Mouse (Mus musculus) G1E (cell line): Measurements from ENCODE around the gene Olfr815. TPM values are rescaled to one million over a fixed set of nuclear protein-coding genes. Genes with fewer than 3 reads are reported as not detected.
"Not testable (repeated sequence)": the region's sequence is repeated elsewhere in the genome, so short reads cannot be mapped to it uniquely, and the experiment has no call there.

Experiments
- ATAC-seq: 2 replicates; pipeline ENCODE4 v1.8.0; 2016; ENCODE audit warnings: mild to moderate bottlenecking; ENCODE audit not compliant: insufficient number of reproducible peaks, poor library complexity, low FRiP score, severe bottlenecking; ENCODE audit errors: extremely low read depth
- DNase-seq: peaks from one replicate; pipeline ENCODE4 v3.0.0; 2012; ENCODE audit warnings: low spot score
- H3K27me3 ChIP-seq: 2 replicates; pipeline ENCODE4 v1.6.1; 2012; ENCODE audit warnings: mild to moderate bottlenecking, low read length, inconsistent platforms; ENCODE audit not compliant: insufficient read depth
- H3K36me3 ChIP-seq: replicated peaks from 2 replicates; pipeline ENCODE3; 2012; ENCODE audit warnings: mild to moderate bottlenecking, inconsistent platforms
- H3K4me1 ChIP-seq: 2 replicates; pipeline ENCODE4 v1.6.1; 2012; ENCODE audit warnings: low read depth, low read length, inconsistent platforms, mixed read lengths; ENCODE audit not compliant: insufficient read depth
- H3K4me3 ChIP-seq: 2 replicates; pipeline ENCODE4 v1.5.1; 2012; ENCODE audit warnings: low read depth, mild to moderate bottlenecking, inconsistent platforms, low read length, moderate library complexity, mixed read lengths
- H3K9me3 ChIP-seq: replicated peaks from 2 replicates; pipeline ENCODE4 v1.6.1; 2012; ENCODE audit warnings: inconsistent platforms
- CTCF ChIP-seq: IDR thresholded peaks from 2 replicates; pipeline ENCODE4 v1.5.1; 2012; ENCODE audit warnings: low read depth, low read length, inconsistent platforms, mixed read lengths
- GATA1 ChIP-seq: IDR thresholded peaks from 2 replicates; pipeline ENCODE4 v1.6.1; 2012; ENCODE audit warnings: borderline replicate concordance, low read length, inconsistent platforms, mixed read lengths
- GATA2 ChIP-seq: IDR thresholded peaks from 2 replicates; pipeline ENCODE4 v1.6.1; 2012; ENCODE audit warnings: low read depth, low read length, inconsistent platforms, borderline replicate concordance
- POLR2AphosphoS5 ChIP-seq: IDR thresholded peaks from 2 replicates; pipeline ENCODE4 v1.6.1; 2012; ENCODE audit warnings: low read depth, low read length, inconsistent platforms; ENCODE audit not compliant: insufficient replicate concordance
- TAL1 ChIP-seq: conservative IDR thresholded peaks from 2 replicates; pipeline ENCODE4 v1.6.1; 2012; ENCODE audit warnings: low read depth, low read length, inconsistent platforms, mixed read lengths
- polyA plus RNA-seq: library from polyadenylated mRNA; stranded (reverse); fragments of >175 nt; gene quantifications from 2 replicates; pipeline ENCODE4 v1.2.3, GENCODE M21; 2012
- total RNA-seq, 2 experiments: library from RNA; stranded (forward) in 1 of 2; stranded (reverse) in 1 of 2; fragments of 200-1000 nt in 1 of 2; fragments of >200 nt in 1 of 2; fragmentation: Nextera tagmentation in 1 of 2; gene quantifications; 2 replicates each; pipeline ENCODE4 v1.2.3; 2014 to 2017

Gene Olfr815
- total RNA-seq (2014; fragmentation: Nextera tagmentation) (not detected in 2 replicates), total RNA-seq (2017) (not detected in 2 replicates), polyA plus RNA-seq (0.07 TPM in 1 of 2 replicates, not detected in the other)

GRCm38 (mm10) chr10:129905767-129906166 is at the start of gene Olfr815:
Olfr815 (minus strand) TSS chr10:129905867.
- not testable (repeated sequence) for H3K27me3 ChIP-seq, H3K36me3 ChIP-seq, H3K9me3 ChIP-seq, DNase-seq, H3K4me3 ChIP-seq, H3K4me1 ChIP-seq, ATAC-seq

- DNase-seq (no peak), ATAC-seq (no peak)
- H3K36me3 ChIP-seq = no peaks in the 10 kb centered on the region
- H3K9me3 ChIP-seq = no peaks in the 10 kb centered on the region
- TF ChIP-seq GATA2 (no peak), GATA1 (no peak), POLR2AphosphoS5 (no peak), CTCF (no peak), TAL1 (no peak)
- no peak within 1 kb of the TSS for H3K4me3 ChIP-seq
- no peaks in the 10 kb centered on the region for H3K4me1 ChIP-seq
- H3K27me3 ChIP-seq = no peaks in the 10 kb centered on the region
Observed at GRCm38 (mm10) chr10:129949000-129949399, 43.3 kb upstream of the Olfr815 start, which contains the start of gene Olfr818. Olfr818 (minus strand) TSS chr10:129949100.

GRCm38 (mm10) chr10:129915497-129915896 is 9.8 kb upstream of the Olfr815 start, which contains the start of gene Olfr816:
Olfr816 (minus strand) TSS chr10:129915597.
- H3K4me1 ChIP-seq = no peaks in the 10 kb centered on the region
- no peaks in the 10 kb centered on the region for H3K9me3 ChIP-seq
- no peaks in the 10 kb centered on the region for H3K36me3 ChIP-seq
- no peak for TF ChIP-seq POLR2AphosphoS5
- no peak for TF ChIP-seq GATA2
- TF ChIP-seq GATA1 = no peak
- TF ChIP-seq TAL1 = no peak
- no peak for TF ChIP-seq CTCF
- H3K4me3 ChIP-seq = no peak within 1 kb of the TSS
- ATAC-seq = no peak
- no peak for DNase-seq
- H3K27me3 ChIP-seq = no peaks in the 10 kb centered on the region

GRCm38 (mm10) chr10:129885934-129886333 is 19.7 kb downstream of the Olfr815 start:
- no peaks in the 10 kb centered on the region for H3K27me3 ChIP-seq
- no peak for TF ChIP-seq GATA2
- no peak for TF ChIP-seq CTCF
- no peak for TF ChIP-seq POLR2AphosphoS5
- no peak for TF ChIP-seq GATA1
- no peak for TF ChIP-seq TAL1
- H3K4me3 ChIP-seq = no peak overlapping the region
- H3K4me1 ChIP-seq = no peaks in the 10 kb centered on the region
- no peaks in the 10 kb centered on the region for H3K9me3 ChIP-seq
- H3K36me3 ChIP-seq = no peaks in the 10 kb centered on the region
- ATAC-seq = no peak
- DNase-seq = no peak

- not testable (repeated sequence) for DNase-seq, H3K36me3 ChIP-seq, ATAC-seq, H3K27me3 ChIP-seq, H3K4me1 ChIP-seq, H3K9me3 ChIP-seq, H3K4me3 ChIP-seq
Observed at GRCm38 (mm10) chr10:129885496-129885895, 20.2 kb downstream of the Olfr815 start.

GRCm38 (mm10) chr10:129879751-129880150 is 25.9 kb downstream of the Olfr815 start, which contains the start of gene Olfr814:
Olfr814 (minus strand) TSS chr10:129879851.
- ATAC-seq = not testable (repeated sequence)

GRCm38 (mm10) chr10:129855067-129855466 is 50.6 kb downstream of the Olfr815 start, which contains the start of gene Olfr813:
Olfr813 (plus strand) TSS chr10:129855367.
- no peak for TF ChIP-seq GATA1
- no peak for TF ChIP-seq CTCF
- TF ChIP-seq GATA2 = no peak
- no peak for TF ChIP-seq TAL1
- no peak for TF ChIP-seq POLR2AphosphoS5
- Histone ChIP-seq H3K9me3 (no peaks in the 10 kb centered on the region), H3K4me3 (no peak within 1 kb of the TSS), H3K27me3 (no peaks in the 10 kb centered on the region), H3K36me3 (no peaks in the 10 kb centered on the region), H3K4me1 (no peaks in the 10 kb centered on the region)
- ATAC-seq (no peak), DNase-seq (no peak)

More at GRCm38 (mm10) chr10:129879751-129880150, 25.9 kb downstream of the Olfr815 start, which contains the start of gene Olfr814:
- not testable (repeated sequence) for H3K4me3 ChIP-seq, H3K27me3 ChIP-seq, DNase-seq, H3K9me3 ChIP-seq, H3K4me1 ChIP-seq, H3K36me3 ChIP-seq

Other genes starting within 250 kb of the Olfr815 start
Only the 20 nearest of the 25 such genes appear.
- gene Olfr804, start 202.7 kb downstream of the Olfr815 start, total RNA-seq (2014; fragmentation: Nextera tagmentation) = not detected in 2 replicates
- gene Olfr804, start 202.7 kb downstream of the Olfr815 start, total RNA-seq (2017) = under 0.01 and 0.22 TPM in 2 replicates
- gene Olfr804, start 202.7 kb downstream of the Olfr815 start, polyA plus RNA-seq = not detected in 2 replicates
- gene Olfr805, start 176.5 kb downstream of the Olfr815 start, total RNA-seq (2014; fragmentation: Nextera tagmentation) = not detected in 2 replicates
- 0.06 and 0.16 TPM in 2 replicates for gene Olfr805, start 176.5 kb downstream of the Olfr815 start, total RNA-seq (2017)
- gene Olfr805, start 176.5 kb downstream of the Olfr815 start, polyA plus RNA-seq = not detected in 2 replicates
- gene Olfr806, start 163.9 kb downstream of the Olfr815 start, total RNA-seq (2014; fragmentation: Nextera tagmentation) = not detected in 2 replicates
- 0.05 and 0.06 TPM in 2 replicates for gene Olfr806, start 163.9 kb downstream of the Olfr815 start, total RNA-seq (2017)
- not detected in 2 replicates for gene Olfr806, start 163.9 kb downstream of the Olfr815 start, polyA plus RNA-seq
- gene Olfr807, start 148.1 kb downstream of the Olfr815 start, total RNA-seq (2014; fragmentation: Nextera tagmentation) = not detected in 2 replicates
- gene Olfr807, start 148.1 kb downstream of the Olfr815 start, total RNA-seq (2017) = 0.23 TPM in 1 of 2 replicates, not detected in the other
- not detected in 2 replicates for gene Olfr807, start 148.1 kb downstream of the Olfr815 start, polyA plus RNA-seq
- not detected in 2 replicates for gene Olfr808, start 140.4 kb downstream of the Olfr815 start, total RNA-seq (2014; fragmentation: Nextera tagmentation)
- 0.12 and 0.22 TPM in 2 replicates for gene Olfr808, start 140.4 kb downstream of the Olfr815 start, total RNA-seq (2017)
- gene Olfr808, start 140.4 kb downstream of the Olfr815 start, polyA plus RNA-seq = not detected in 2 replicates
- not detected in 2 replicates for gene Olfr809, start 131.2 kb downstream of the Olfr815 start, total RNA-seq (2014; fragmentation: Nextera tagmentation)
- gene Olfr809, start 131.2 kb downstream of the Olfr815 start, total RNA-seq (2017) = 0.27 TPM in 1 of 2 replicates, not detected in the other
- not detected in 2 replicates for gene Olfr809, start 131.2 kb downstream of the Olfr815 start, polyA plus RNA-seq
- not detected in 2 replicates for gene Olfr810, start 111.0 kb downstream of the Olfr815 start, total RNA-seq (2014; fragmentation: Nextera tagmentation)
- 0.05 and 0.06 TPM in 2 replicates for gene Olfr810, start 111.0 kb downstream of the Olfr815 start, total RNA-seq (2017)
- not detected in 2 replicates for gene Olfr810, start 111.0 kb downstream of the Olfr815 start, polyA plus RNA-seq
- gene Olfr811, start 101.5 kb downstream of the Olfr815 start, total RNA-seq (2014; fragmentation: Nextera tagmentation) = not detected in 2 replicates
- gene Olfr811, start 101.5 kb downstream of the Olfr815 start, total RNA-seq (2017) = 0.12 and 0.16 TPM in 2 replicates
- not detected in 2 replicates for gene Olfr811, start 101.5 kb downstream of the Olfr815 start, polyA plus RNA-seq
- not detected in 2 replicates for gene Olfr812, start 59.8 kb downstream of the Olfr815 start, total RNA-seq (2014; fragmentation: Nextera tagmentation)
- not detected in 2 replicates for gene Olfr812, start 59.8 kb downstream of the Olfr815 start, total RNA-seq (2017)
- gene Olfr812, start 59.8 kb downstream of the Olfr815 start, polyA plus RNA-seq = not detected in 2 replicates
- not detected in 2 replicates for gene Olfr813, start 50.5 kb downstream of the Olfr815 start, total RNA-seq (2014; fragmentation: Nextera tagmentation)
- 0.22 and 0.35 TPM in 2 replicates for gene Olfr813, start 50.5 kb downstream of the Olfr815 start, total RNA-seq (2017)
- gene Olfr813, start 50.5 kb downstream of the Olfr815 start, polyA plus RNA-seq = not detected in 2 replicates
- gene Olfr814, start 26.0 kb downstream of the Olfr815 start, total RNA-seq (2014; fragmentation: Nextera tagmentation) = not detected in 2 replicates
- 0.05 and 0.06 TPM in 2 replicates for gene Olfr814, start 26.0 kb downstream of the Olfr815 start, total RNA-seq (2017)
- not detected in 2 replicates for gene Olfr814, start 26.0 kb downstream of the Olfr815 start, polyA plus RNA-seq
- gene Olfr816, start 9.7 kb upstream of the Olfr815 start, total RNA-seq (2014; fragmentation: Nextera tagmentation) = not detected in 2 replicates
- 0.17 TPM in 1 of 2 replicates, not detected in the other for gene Olfr816, start 9.7 kb upstream of the Olfr815 start, total RNA-seq (2017)
- gene Olfr816, start 9.7 kb upstream of the Olfr815 start, polyA plus RNA-seq = not detected in 2 replicates
- not detected in 2 replicates for gene Olfr818, start 43.2 kb upstream of the Olfr815 start, total RNA-seq (2014; fragmentation: Nextera tagmentation)
- gene Olfr818, start 43.2 kb upstream of the Olfr815 start, total RNA-seq (2017) = 0.29 TPM in 1 of 2 replicates, not detected in the other
- not detected in 2 replicates for gene Olfr818, start 43.2 kb upstream of the Olfr815 start, polyA plus RNA-seq
- not detected in 2 replicates for gene Olfr819, start 61.4 kb upstream of the Olfr815 start, total RNA-seq (2014; fragmentation: Nextera tagmentation)
- 0.12 and 0.16 TPM in 2 replicates for gene Olfr819, start 61.4 kb upstream of the Olfr815 start, total RNA-seq (2017)
- not detected in 2 replicates for gene Olfr819, start 61.4 kb upstream of the Olfr815 start, polyA plus RNA-seq
- not detected in 2 replicates for gene Olfr247, start 70.3 kb upstream of the Olfr815 start, total RNA-seq (2014; fragmentation: Nextera tagmentation)
- not detected in 2 replicates for gene Olfr247, start 70.3 kb upstream of the Olfr815 start, total RNA-seq (2017)
- gene Olfr247, start 70.3 kb upstream of the Olfr815 start, polyA plus RNA-seq = not detected in 2 replicates
- gene Gm10310, start 79.2 kb upstream of the Olfr815 start, total RNA-seq (2014; fragmentation: Nextera tagmentation) = not detected in 2 replicates
- 0.12 and 0.22 TPM in 2 replicates for gene Gm10310, start 79.2 kb upstream of the Olfr815 start, total RNA-seq (2017)
- not detected in 2 replicates for gene Gm10310, start 79.2 kb upstream of the Olfr815 start, polyA plus RNA-seq
- not detected in 2 replicates for gene Olfr820, start 106.8 kb upstream of the Olfr815 start, total RNA-seq (2014; fragmentation: Nextera tagmentation)
- gene Olfr820, start 106.8 kb upstream of the Olfr815 start, total RNA-seq (2017) = 0.27 TPM in 1 of 2 replicates, not detected in the other
- not detected in 2 replicates for gene Olfr820, start 106.8 kb upstream of the Olfr815 start, polyA plus RNA-seq
- not detected in 2 replicates for gene Olfr821, start 124.5 kb upstream of the Olfr815 start, total RNA-seq (2014; fragmentation: Nextera tagmentation)
- gene Olfr821, start 124.5 kb upstream of the Olfr815 start, total RNA-seq (2017) = not detected in 2 replicates
- gene Olfr821, start 124.5 kb upstream of the Olfr815 start, polyA plus RNA-seq = not detected in 2 replicates
- gene Olfr822, start 165.3 kb upstream of the Olfr815 start, total RNA-seq (2014; fragmentation: Nextera tagmentation) = not detected in 2 replicates
- gene Olfr822, start 165.3 kb upstream of the Olfr815 start, total RNA-seq (2017) = 0.06 and 0.11 TPM in 2 replicates
- gene Olfr822, start 165.3 kb upstream of the Olfr815 start, polyA plus RNA-seq = not detected in 2 replicates
- gene Olfr823, start 209.5 kb upstream of the Olfr815 start, total RNA-seq (2014; fragmentation: Nextera tagmentation) = not detected in 2 replicates
- not detected in 2 replicates for gene Olfr823, start 209.5 kb upstream of the Olfr815 start, total RNA-seq (2017)
- gene Olfr823, start 209.5 kb upstream of the Olfr815 start, polyA plus RNA-seq = not detected in 2 replicates